Mouse (Mus musculus): Measurements from ENCODE around the gene Plet1. TPM values are rescaled to one million over a fixed set of nuclear protein-coding genes. Genes with fewer than 3 reads are reported as not detected.
A peak's percentile ranks its signal among the peaks of the same experiment; 100 is the strongest.

Gene Plet1
- total and polyA plus RNA-seq, 3 experiments: 0.08 to 0.19 TPM; not detected in 1

- in situ Hi-C loops (cut with MboI; ENCODE audit: low pct_ligation_motif_present, low pct_unique_long_range_greater_than_20kb, low sequenced_read_pairs): loop anchor here (10.0 kb wide), 1 partner anchor 186 kb away; no protein-coding TSS in a partner anchor
- Histone ChIP-seq H3K9ac (ENCODE audit: insufficient read depth, low read depth) (no peak overlapping the region), H3K4me2 (ENCODE audit: insufficient read depth, low read depth, poor library complexity, severe bottlenecking) (no peak overlapping the region), H3K9me3 (replicated peaks; ENCODE audit: low read length) (no peaks in the 10 kb centered on the region), H3K4me3 (replicated peaks in 1 of 3; ENCODE audit: low read depth in 2 of 3, low read length in 2 of 3, poor library complexity in 1 of 3) (no peak overlapping the region), H3K27me3 (replicated peaks) (no peaks in the 10 kb centered on the region), H3K36me3 (replicated peaks in 1 of 2; ENCODE audit: control insufficient read depth in 1 of 2, insufficient read depth in 1 of 2, low read length in 1 of 2) (peaks cover 15 to 41% of the 10 kb centered on the region in 2 experiments), H3K4me1 (ENCODE audit: control insufficient read depth in 1 of 2, insufficient read depth in 2 of 2) (peaks cover 6 to 8% of the 10 kb centered on the region in 2 experiments), H3K27ac (ENCODE audit: insufficient read depth, low read depth) (no peak overlapping the region), H3K79me2 (replicated peaks; ENCODE audit: control insufficient read depth, extremely low read depth, insufficient read depth, poor library complexity, severe bottlenecking) (no peaks in the 10 kb centered on the region)
- no peak for TF ChIP-seq JUND (conservative IDR thresholded peaks at IDR 0.05; ENCODE audit: low read depth, low read length)
- TF ChIP-seq BHLHE40 (IDR thresholded peaks at IDR 0.05; ENCODE audit: low read depth, low read length): 0 out of 2 replicates have a peak, but pooled peaks have one; percentile 38
- dilution Hi-C loops (cut with MboI; ENCODE audit: extremely low pct_ligation_motif_present, extremely low pct_unique_long_range_greater_than_20kb, low sequenced_read_pairs): no loop called here
- DNase-seq (ENCODE audit: extremely low read depth): no peak
Observed at GRCm38 (mm10) chr9:50520748-50521147, 26.4 kb downstream of the Plet1 start.

- in situ Hi-C loops (cut with MboI; ENCODE audit: low pct_ligation_motif_present, low pct_unique_long_range_greater_than_20kb, low sequenced_read_pairs) (loop anchor here (10.0 kb wide), 1 partner anchor 187 kb away; no protein-coding TSS in a partner anchor), dilution Hi-C loops (cut with MboI; ENCODE audit: extremely low pct_ligation_motif_present, extremely low pct_unique_long_range_greater_than_20kb, low sequenced_read_pairs) (no loop called here)
- peaks cover 7 to 16% of the 10 kb centered on the region in 2 experiments for H3K4me1 ChIP-seq (ENCODE audit: control insufficient read depth in 1 of 2, insufficient read depth in 2 of 2)
- no peaks in the 10 kb centered on the region for H3K79me2 ChIP-seq (replicated peaks; ENCODE audit: control insufficient read depth, extremely low read depth, insufficient read depth, poor library complexity, severe bottlenecking)
- H3K27ac ChIP-seq (ENCODE audit: insufficient read depth, low read depth): no peak overlapping the region
- H3K9me3 ChIP-seq (replicated peaks; ENCODE audit: low read length): no peaks in the 10 kb centered on the region
- H3K27me3 ChIP-seq (replicated peaks): no peaks in the 10 kb centered on the region
- H3K4me3 ChIP-seq (replicated peaks in 1 of 3; ENCODE audit: low read depth in 2 of 3, low read length in 2 of 3, poor library complexity in 1 of 3): no peak overlapping the region
- no peak for DNase-seq (ENCODE audit: extremely low read depth)
- no peak overlapping the region for H3K4me2 ChIP-seq (ENCODE audit: insufficient read depth, low read depth, poor library complexity, severe bottlenecking)
- peaks cover 15 to 43% of the 10 kb centered on the region in 2 experiments for H3K36me3 ChIP-seq (replicated peaks in 1 of 2; ENCODE audit: control insufficient read depth in 1 of 2, insufficient read depth in 1 of 2, low read length in 1 of 2)
- TF ChIP-seq SMC3 (IDR thresholded peaks at IDR 0.05; ENCODE audit: low read depth, low read length) (peak; percentile 26; the same call in 1 of the 2 replicates), NELFE (IDR thresholded peaks at IDR 0.05; ENCODE audit: low read depth, low read length) (no peak), MYC (IDR thresholded peaks at IDR 0.05; ENCODE audit: low read depth, low read length) (no peak), MAZ (IDR thresholded peaks at IDR 0.05; ENCODE audit: low read depth, low read length) (no peak), MEF2A (IDR thresholded peaks at IDR 0.05; ENCODE audit: borderline replicate concordance, low read depth, low read length) (no peak), POLR2AphosphoS2 (IDR thresholded peaks at IDR 0.05; ENCODE audit: low read depth, low read length) (no peak), JUN (IDR thresholded peaks at IDR 0.05; ENCODE audit: insufficient read depth, low read depth, low read length) (no peak), E2F4 (IDR thresholded peaks at IDR 0.05; ENCODE audit: insufficient replicate concordance, low read depth, low read length) (no peak), CTCF (conservative IDR thresholded peaks at IDR 0.05 in 1 of 2, IDR thresholded peaks at IDR 0.05 in 1 of 2; ENCODE audit: low read depth in 2 of 2, low read length in 2 of 2) (peak in 1 of 2 experiments; percentile 51; a peak in 1 of 4 replicates), BHLHE40 (IDR thresholded peaks at IDR 0.05; ENCODE audit: low read depth, low read length) (no peak), NRF1 (IDR thresholded peaks at IDR 0.05; ENCODE audit: low read depth, low read length) (no peak), ETS1 (conservative IDR thresholded peaks at IDR 0.05; ENCODE audit: low read depth, low read length) (no peak), IRF4 (IDR thresholded peaks at IDR 0.05; ENCODE audit: low read depth, low read length) (no peak), CHD1 (IDR thresholded peaks at IDR 0.05; ENCODE audit: low read depth, low read length) (no peak), RAD21 (IDR thresholded peaks at IDR 0.05; ENCODE audit: low read depth, low read length) (peak; percentile 32), MXI1 (IDR thresholded peaks at IDR 0.05; ENCODE audit: low read depth, low read length) (no peak)
- H3K9ac ChIP-seq (ENCODE audit: insufficient read depth, low read depth): no peak overlapping the region
Observed at GRCm38 (mm10) chr9:50521562-50521961, 27.2 kb downstream of the Plet1 start.

All from CH12.LX (cell line).